Mouse (Mus musculus): Measurements from ENCODE around the gene Ncan.

- TF ChIP-seq GATA1 (IDR thresholded peaks at IDR 0.05; ENCODE audit: low read length) (no peak), TAL1 (IDR thresholded peaks at IDR 0.05; ENCODE audit: low read length) (no peak)
Measured at GRCm38 (mm10) chr8:70159211-70159610, 38.5 kb upstream of the Ncan start.

All from erythroblast, embryonic 14.5 days (primary cell).